Mouse (Mus musculus) cerebellum, adult 2 months (tissue): ENCODE results near the gene Gm11037. TPM values are rescaled to one million over a fixed set of nuclear protein-coding genes. Genes with fewer than 3 reads are reported as not detected.

Source experiments
- DNase-seq, 2 experiments: peaks; one replicate each; pipeline ENCODE4 v3.0.0; 2021
- H3K27ac ChIP-seq: fragments of 200-500 bp; 2 replicates; pipeline ENCODE4 v1.5.1; 2012; ENCODE audit warnings: low read length, control low read depth, inconsistent platforms; ENCODE audit not compliant: insufficient read depth
- H3K27me3 ChIP-seq: fragments of 200-500 bp; 2 replicates; pipeline ENCODE4 v1.6.1; 2012; ENCODE audit warnings: inconsistent platforms, mild to moderate bottlenecking, low read length, moderate library complexity; ENCODE audit not compliant: control insufficient read depth, insufficient read depth
- H3K4me1 ChIP-seq: fragments of 200-500 bp; 2 replicates; pipeline ENCODE4 v1.6.1; 2011; ENCODE audit warnings: low read length; ENCODE audit not compliant: control insufficient read depth, insufficient read depth
- H3K4me3 ChIP-seq: fragments of 200-500 bp; replicated peaks from 2 replicates; pipeline ENCODE3; 2011; ENCODE audit warnings: mild to moderate bottlenecking, low read depth, low read length, control low read depth; ENCODE audit not compliant: insufficient read depth
- CTCF ChIP-seq: fragments of 200-500 bp; IDR thresholded peaks from 2 replicates; pipeline ENCODE4 v1.5.1; 2011; ENCODE audit warnings: low read depth, mild to moderate bottlenecking, control low read depth, low read length, moderate library complexity, borderline replicate concordance; ENCODE audit not compliant: insufficient read depth
- POLR2A ChIP-seq: fragments of 200-500 bp; IDR thresholded peaks from 2 replicates; pipeline ENCODE4 v1.6.1; 2011; ENCODE audit warnings: low read length, control low read depth, borderline replicate concordance; ENCODE audit not compliant: insufficient read depth
- WGBS: fragments of 180-500 bp; shearing (Covaris S2); methylation state at CpG from one replicate; pipeline ENCODE4 v1.1.7; 2018; 5-methylcytosine and 5-hydroxymethylcytosine counted together
- polyA plus RNA-seq: library from polyadenylated mRNA; depleted of rRNA; stranded (reverse); fragments of >200 nt; gene quantifications from 2 replicates; pipeline ENCODE4 v1.2.3, GENCODE M21; 2012

Gene Gm11037
- polyA plus RNA-seq, 1 experiment = not detected

DNA sequence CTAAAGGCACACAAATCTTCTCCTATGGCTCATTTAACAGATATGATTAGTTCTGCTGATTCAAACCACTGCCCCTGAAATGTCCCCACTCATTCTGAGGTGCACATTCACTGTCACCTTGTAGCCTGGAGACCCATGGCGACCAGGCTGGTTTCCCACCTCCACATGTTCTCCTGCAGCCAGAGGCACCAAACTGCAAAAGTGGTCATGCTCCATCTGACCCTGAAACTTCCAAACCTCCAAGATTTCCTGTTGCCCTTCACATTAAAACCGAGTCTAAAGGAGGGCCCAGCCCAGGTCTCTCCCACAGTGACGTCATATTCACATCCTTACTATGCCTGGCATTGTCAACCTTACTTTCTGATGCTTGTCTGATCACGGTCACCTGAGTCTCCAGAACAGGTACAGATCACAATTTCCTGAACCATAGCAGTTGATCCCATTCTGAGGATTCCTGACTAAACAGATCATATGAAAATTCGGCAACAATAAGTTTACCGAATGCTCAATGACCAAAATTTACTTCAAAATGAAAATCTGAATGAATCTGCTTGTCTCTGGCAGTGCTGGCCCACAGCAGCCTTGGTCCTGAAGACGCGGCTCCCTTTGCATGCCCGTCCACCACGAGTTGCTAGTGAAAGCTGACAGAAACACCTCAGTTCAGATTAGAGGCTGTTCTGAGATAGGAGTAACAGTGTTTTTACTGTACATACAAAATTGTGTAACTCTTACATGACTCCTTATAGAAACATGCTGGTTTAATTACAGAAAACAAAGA is 997 bp upstream of the Gm11037 start:
- WGBS = 81% methylated on average over 10 of the region's 10 CpGs
- no peaks in the 10 kb centered on the region for H3K27me3 ChIP-seq
- no peak overlapping the region for H3K27ac ChIP-seq
- H3K4me3 ChIP-seq = no peak overlapping the region
- no peak for TF ChIP-seq CTCF
- TF ChIP-seq POLR2A = no peak
- no peaks in the 10 kb centered on the region for H3K4me1 ChIP-seq
- DNase-seq = no peak

DNA sequence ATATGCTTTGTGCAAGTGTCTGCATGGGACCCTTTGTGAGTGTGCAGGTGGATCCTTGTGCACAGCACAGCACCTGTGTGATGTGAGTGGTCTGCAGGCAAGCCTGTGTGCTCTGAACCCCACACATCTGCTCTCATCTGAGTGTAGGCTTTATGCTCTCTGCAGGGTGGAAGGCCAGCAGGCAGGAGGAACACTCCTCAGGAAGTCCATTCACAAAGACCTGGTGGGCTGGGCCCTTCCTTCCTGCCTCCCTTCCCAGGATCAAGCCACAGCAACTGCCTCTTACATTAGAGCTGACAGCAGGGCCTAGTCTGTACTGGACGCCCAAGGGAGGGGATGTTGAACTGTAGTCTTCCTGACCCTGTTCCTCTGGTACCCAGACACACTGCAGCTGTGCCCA is 1.1 kb downstream of the Gm11037 start:
- Histone ChIP-seq H3K27me3 (no peaks in the 10 kb centered on the region), H3K4me1 (no peaks in the 10 kb centered on the region), H3K4me3 (no peak overlapping the region), H3K27ac (no peak overlapping the region)
- no peak for DNase-seq
- 47% methylated on average over 1 of the region's 1 CpGs for WGBS
- no peak for TF ChIP-seq POLR2A
- no peak for TF ChIP-seq CTCF

DNA sequence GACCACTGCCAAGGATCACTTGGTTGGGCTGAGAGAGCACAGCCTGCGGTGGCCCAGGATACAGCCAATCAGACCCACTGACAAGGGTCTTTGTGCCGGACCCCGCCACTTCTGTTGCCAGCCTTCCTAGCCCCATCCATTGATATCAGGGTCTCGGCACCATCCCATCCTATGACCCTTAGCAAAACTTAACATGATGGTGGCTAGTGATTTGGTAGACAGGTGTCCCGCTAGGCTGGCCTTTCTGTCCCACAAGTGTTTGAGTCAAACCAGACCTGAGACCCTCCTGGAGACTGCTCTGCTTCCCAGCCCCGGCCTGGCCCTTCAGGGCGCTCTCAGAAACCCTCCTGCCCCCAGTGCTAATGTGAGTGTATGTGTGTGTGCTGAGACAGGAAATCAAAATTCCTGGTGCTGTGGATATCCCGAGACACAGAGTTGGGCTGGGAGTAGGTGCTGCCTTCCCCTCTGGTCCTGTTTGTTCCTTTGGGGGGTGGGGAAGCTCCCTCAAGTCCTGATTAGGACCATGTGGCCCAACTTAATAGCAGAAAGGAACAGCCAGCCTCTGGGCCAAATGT is 1.6 kb downstream of the Gm11037 start:
- WGBS = 73% methylated on average over 8 of the region's 8 CpGs
- Histone ChIP-seq H3K4me3 (no peak overlapping the region), H3K27ac (no peak overlapping the region), H3K4me1 (no peaks in the 10 kb centered on the region), H3K27me3 (no peaks in the 10 kb centered on the region)
- DNase-seq = no peak
- TF ChIP-seq CTCF (no peak), POLR2A (no peak)

DNA sequence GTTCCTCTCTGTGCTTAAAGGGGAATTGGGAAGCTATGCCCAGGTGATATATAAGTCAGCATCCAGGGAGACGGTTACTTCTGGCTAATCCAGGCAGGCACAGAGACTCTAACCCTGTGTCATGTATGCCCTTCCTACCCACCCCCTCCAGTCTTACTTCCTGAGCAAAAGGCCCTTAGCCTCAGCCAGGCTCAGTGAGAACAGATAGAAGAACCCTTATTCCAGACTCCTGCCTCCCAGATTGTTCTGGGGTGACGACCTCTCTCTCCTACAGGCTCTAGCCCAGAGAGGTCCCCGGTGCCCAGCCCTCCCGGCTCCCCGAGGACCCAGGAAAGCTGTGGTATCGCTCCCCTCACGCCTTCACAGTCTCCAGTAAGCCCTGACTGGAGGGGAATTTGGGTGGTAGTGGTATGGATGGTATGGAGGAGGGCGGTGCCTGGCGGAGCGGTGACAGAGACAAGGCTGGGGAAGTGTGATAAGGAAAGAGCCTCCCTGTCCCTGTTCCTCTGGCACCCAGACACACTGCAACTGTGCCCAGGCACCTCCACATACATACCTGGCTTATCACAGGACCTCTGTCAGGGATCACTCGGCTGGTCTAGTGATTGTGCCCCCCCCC is 2.3 kb downstream of the Gm11037 start:
- no peak for DNase-seq
- Histone ChIP-seq H3K4me1 (no peaks in the 10 kb centered on the region), H3K27ac (no peak overlapping the region), H3K27me3 (no peaks in the 10 kb centered on the region), H3K4me3 (no peak overlapping the region)
- WGBS = 79% methylated on average over 11 of the region's 11 CpGs
- no peak for TF ChIP-seq CTCF
- TF ChIP-seq POLR2A = no peak

DNA sequence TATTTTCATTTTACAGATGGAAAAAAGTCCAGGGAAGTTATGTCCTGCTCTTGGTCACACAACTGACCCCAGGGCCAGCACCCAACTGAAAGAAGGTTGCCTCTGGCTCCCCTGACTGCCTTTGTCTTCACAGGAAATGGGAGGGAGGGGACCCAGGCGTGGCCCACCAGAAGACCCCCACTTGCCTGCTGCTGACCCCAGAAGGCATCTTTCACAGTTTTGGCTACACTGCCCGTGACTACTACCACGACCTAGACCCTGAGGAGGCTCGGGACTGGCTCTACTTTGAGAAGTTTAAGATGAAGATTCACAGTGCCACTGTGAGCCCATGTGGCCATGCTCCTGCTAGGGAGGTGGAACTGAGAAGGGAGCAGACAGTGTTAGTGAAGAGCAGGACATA is 5.0 kb downstream of the Gm11037 start:
- Histone ChIP-seq H3K27ac (no peak overlapping the region), H3K27me3 (no peaks in the 10 kb centered on the region), H3K4me1 (no peaks in the 10 kb centered on the region), H3K4me3 (no peak overlapping the region)
- WGBS = 79% methylated on average over 4 of the region's 4 CpGs
- DNase-seq = no peak
- TF ChIP-seq POLR2A (no peak), CTCF (no peak)

DNA sequence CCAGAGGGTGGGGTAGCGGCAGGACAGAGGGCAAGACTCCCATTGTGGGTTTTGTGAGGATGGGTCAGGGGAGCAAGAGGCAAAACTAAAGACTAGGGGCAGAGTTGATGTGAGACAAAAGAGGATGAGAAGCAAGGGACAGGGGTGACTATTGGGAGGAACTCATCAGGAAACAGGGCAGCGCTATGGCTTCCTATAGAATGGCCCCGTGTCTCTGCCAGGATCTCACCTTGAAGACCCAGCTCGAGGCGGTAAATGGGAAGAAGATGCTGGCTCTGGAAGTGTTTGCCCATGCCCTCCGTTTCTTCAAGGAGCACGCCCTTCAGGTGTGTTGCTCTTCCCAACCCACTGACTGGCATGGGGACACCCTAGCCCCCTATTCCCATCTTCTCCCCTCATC is 5.5 kb downstream of the Gm11037 start:
- Histone ChIP-seq H3K27me3 (no peaks in the 10 kb centered on the region), H3K4me1 (no peaks in the 10 kb centered on the region), H3K27ac (no peak overlapping the region), H3K4me3 (no peak overlapping the region)
- DNase-seq = no peak
- 84% methylated on average over 7 of the region's 7 CpGs for WGBS
- TF ChIP-seq POLR2A = no peak
- TF ChIP-seq CTCF = no peak

DNA sequence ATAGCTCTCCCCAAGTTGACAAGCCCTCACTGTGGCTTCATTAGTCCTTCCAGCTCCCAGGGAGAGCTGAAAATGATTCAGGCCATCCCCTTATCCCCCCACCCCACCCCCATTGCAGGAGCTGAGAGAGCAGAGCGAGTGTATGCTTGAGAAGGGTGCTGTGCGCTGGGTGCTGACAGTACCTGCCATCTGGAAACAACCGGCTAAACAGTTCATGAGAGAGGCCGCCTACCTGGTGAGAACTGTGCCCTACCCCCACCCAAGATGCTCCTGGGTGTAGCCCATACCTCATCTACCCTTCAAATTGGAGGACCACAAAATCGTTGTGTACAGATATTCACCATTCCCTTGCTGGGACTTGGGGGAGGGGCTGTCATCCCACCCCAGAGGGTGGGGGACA is 6.0 kb downstream of the Gm11037 start:
- TF ChIP-seq CTCF (no peak), POLR2A (no peak)
- WGBS = 84% methylated on average over 5 of the region's 5 CpGs
- Histone ChIP-seq H3K27me3 (no peaks in the 10 kb centered on the region), H3K27ac (no peak overlapping the region), H3K4me1 (no peaks in the 10 kb centered on the region), H3K4me3 (no peak overlapping the region)
- DNase-seq = no peak
